Mouse (Mus musculus): ENCODE measurements around the gene Arhgef38. TPM values are rescaled to one million over a fixed set of nuclear protein-coding genes. Genes with fewer than 3 reads are reported as not detected.

The Arhgef38 gene
- polyA plus RNA-seq, 1 experiment from 2014 or later, result not detected

DNA sequence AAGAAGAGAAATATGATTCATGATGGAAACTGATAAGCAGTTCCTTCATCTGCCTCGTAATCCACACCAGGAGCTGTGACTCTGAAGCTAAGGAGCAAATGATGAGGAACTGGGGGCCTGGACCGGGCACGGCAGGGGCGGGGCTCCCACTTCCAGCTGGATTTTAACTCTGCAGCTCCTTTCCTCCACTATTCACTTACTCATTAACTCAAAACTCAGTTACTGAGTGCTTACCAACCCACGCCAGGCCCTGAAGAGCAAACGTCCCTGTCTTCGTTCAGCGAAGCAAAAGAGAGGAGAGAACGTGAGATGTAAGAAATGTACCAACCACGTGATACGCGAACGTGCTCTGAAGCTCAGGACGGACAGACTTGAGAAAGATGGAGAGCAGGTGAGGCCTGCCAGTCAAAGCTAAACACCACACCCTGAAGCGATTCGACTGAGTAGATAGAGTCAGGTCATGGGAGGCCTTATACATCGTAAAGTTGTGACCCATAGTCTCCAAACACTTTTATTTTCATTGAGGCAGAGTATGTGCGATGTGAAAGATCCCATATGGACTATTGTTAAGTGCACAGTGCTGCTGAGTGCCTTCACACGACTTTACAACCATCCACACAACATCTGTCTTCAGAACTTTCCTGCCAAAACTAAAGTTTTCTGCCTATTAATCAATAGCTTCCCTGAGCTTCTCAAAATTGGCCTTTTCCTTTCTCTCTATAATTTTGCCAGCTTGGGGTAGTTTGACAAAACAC, 7.3 kb downstream of the Arhgef38 start:
- H3K4me2 ChIP-seq (ENCODE audit: low read depth, low read length), result no peak overlapping the region
- H3K27ac ChIP-seq (ENCODE audit: low read depth, low read length), result no peak overlapping the region
- H3K4me1 ChIP-seq (ENCODE audit: control insufficient read depth, insufficient read depth, low read length), result no peaks in the 10 kb centered on the region
- H3K36me3 ChIP-seq (ENCODE audit: control insufficient read depth, insufficient read depth, low read length), result no peaks in the 10 kb centered on the region
- no peak overlapping the region for H3K9ac ChIP-seq (replicated peaks; ENCODE audit: low read depth, low read length)
- no peaks in the 10 kb centered on the region for H3K9me3 ChIP-seq (ENCODE audit: control insufficient read depth, low read length)
- no peak overlapping the region for H3K4me3 ChIP-seq (ENCODE audit: low read depth, low read length)
- WGBS, result 88% methylated on average over 19 of the region's 19 CpGs
- no peak for ATAC-seq (ENCODE audit: low read depth)
- H3K27me3 ChIP-seq (ENCODE audit: control insufficient read depth, insufficient read depth, low read length), result no peaks in the 10 kb centered on the region

DNA sequence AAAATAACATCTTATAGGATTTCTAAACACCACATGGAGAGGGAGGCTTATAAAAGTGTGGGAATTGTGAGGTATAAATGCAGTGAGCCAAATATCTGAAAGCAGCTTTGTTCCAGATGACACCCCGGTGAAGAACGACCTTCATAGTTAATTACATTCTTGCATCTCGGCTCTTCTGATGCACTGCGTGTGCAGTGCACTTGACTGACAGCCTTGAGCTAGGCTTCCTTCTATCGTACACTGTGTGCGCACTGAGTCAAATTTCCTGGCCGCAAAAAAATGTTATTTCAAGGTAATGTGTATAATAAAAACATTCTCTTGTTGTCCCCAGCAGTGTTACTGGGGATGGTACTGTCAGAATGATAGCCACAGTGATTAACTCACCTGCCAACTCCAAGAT, 16.2 kb downstream of the Arhgef38 start:
- Histone ChIP-seq H3K9ac (replicated peaks; ENCODE audit: low read depth, low read length) (no peak overlapping the region), H3K27me3 (ENCODE audit: control insufficient read depth, insufficient read depth, low read length) (no peaks in the 10 kb centered on the region), H3K36me3 (ENCODE audit: control insufficient read depth, insufficient read depth, low read length) (no peaks in the 10 kb centered on the region), H3K4me2 (ENCODE audit: low read depth, low read length) (no peak overlapping the region), H3K9me3 (ENCODE audit: control insufficient read depth, low read length) (no peaks in the 10 kb centered on the region), H3K4me1 (ENCODE audit: control insufficient read depth, insufficient read depth, low read length) (no peaks in the 10 kb centered on the region), H3K4me3 (ENCODE audit: low read depth, low read length) (no peak overlapping the region), H3K27ac (ENCODE audit: low read depth, low read length) (no peak overlapping the region)
- ATAC-seq (ENCODE audit: low read depth), result no peak
- WGBS, result 59% methylated on average over 7 of the region's 7 CpGs

DNA sequence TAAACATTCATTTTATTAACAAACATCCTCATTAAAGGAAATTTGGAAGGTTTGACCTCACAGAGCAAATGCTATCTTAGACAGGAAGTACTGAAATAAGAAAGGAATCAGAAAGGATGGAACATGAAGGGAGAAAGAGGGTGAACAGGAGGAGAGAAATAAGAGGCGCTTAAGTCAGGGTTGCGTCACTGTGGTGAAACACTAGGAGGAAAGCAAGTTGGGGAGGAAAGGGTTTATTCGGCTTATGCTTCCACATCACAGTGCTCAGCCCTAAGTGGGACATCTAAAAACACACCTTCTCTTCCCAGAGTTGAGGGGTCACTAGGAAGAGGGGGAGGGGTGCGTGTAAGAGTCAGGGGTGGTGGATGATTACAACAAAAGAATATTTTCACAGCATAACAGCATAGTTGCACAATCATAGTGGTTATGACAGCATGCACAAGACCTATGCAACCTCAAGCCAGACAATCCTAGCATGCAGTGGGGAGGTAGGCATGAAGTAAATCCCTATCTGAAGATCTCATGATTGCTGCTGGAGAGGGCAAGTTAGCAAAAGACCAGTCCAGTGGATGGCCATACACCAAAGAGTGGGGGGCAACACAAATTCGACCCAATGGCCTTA, 19.4 kb downstream of the Arhgef38 start:
- no peak for ATAC-seq (ENCODE audit: low read depth)
- H3K4me3 ChIP-seq (ENCODE audit: low read depth, low read length), result no peak overlapping the region
- H3K27ac ChIP-seq (ENCODE audit: low read depth, low read length), result no peak overlapping the region
- H3K4me2 ChIP-seq (ENCODE audit: low read depth, low read length), result no peak overlapping the region
- no peak overlapping the region for H3K9ac ChIP-seq (replicated peaks; ENCODE audit: low read depth, low read length)
- H3K36me3 ChIP-seq (ENCODE audit: control insufficient read depth, insufficient read depth, low read length), result no peaks in the 10 kb centered on the region
- H3K4me1 ChIP-seq (ENCODE audit: control insufficient read depth, insufficient read depth, low read length), result no peaks in the 10 kb centered on the region
- no peaks in the 10 kb centered on the region for H3K27me3 ChIP-seq (ENCODE audit: control insufficient read depth, insufficient read depth, low read length)
- WGBS, result 90% methylated on average over 5 of the region's 5 CpGs
- H3K9me3 ChIP-seq (ENCODE audit: control insufficient read depth, low read length), result no peaks in the 10 kb centered on the region

DNA sequence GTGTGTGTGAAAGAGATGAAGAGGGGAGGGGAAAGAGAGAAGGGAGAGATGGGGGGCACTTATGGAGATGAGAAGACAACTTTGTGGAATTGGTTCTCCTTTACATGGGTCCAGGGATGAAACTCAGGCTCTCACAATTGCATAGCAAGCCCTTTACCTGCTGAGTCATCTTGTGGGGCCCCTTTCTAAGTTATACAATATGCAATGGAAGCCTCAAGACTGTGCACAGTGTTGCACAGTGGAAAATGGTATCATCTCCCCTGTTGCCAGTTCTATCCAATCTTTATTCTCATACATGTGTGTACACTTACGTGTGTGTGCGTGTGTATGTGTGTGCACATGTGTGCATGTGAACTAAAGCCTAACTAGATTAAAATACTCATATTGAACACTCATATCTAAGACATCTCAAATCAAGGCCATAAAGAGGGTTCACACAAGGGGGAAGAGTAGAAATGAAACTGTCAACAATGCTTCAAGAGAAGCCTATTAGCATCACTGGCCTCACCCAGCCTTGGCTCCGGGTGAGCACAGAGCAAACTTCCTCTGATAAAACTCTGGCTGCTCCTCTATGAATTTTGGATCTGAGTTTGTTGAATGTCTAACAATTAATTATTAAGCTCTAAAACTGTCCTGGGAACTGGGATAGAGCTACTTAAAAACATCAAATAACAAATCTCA, 21.2 kb downstream of the Arhgef38 start:
- Histone ChIP-seq H3K9ac (replicated peaks; ENCODE audit: low read depth, low read length) (no peak overlapping the region), H3K4me2 (ENCODE audit: low read depth, low read length) (no peak overlapping the region), H3K27ac (ENCODE audit: low read depth, low read length) (no peak overlapping the region), H3K36me3 (ENCODE audit: control insufficient read depth, insufficient read depth, low read length) (no peaks in the 10 kb centered on the region), H3K9me3 (ENCODE audit: control insufficient read depth, low read length) (no peaks in the 10 kb centered on the region), H3K27me3 (ENCODE audit: control insufficient read depth, insufficient read depth, low read length) (no peaks in the 10 kb centered on the region), H3K4me3 (ENCODE audit: low read depth, low read length) (no peak overlapping the region), H3K4me1 (ENCODE audit: control insufficient read depth, insufficient read depth, low read length) (no peaks in the 10 kb centered on the region)
- 90% methylated on average over 3 of the region's 3 CpGs for WGBS
- ATAC-seq (ENCODE audit: low read depth), result no peak

DNA sequence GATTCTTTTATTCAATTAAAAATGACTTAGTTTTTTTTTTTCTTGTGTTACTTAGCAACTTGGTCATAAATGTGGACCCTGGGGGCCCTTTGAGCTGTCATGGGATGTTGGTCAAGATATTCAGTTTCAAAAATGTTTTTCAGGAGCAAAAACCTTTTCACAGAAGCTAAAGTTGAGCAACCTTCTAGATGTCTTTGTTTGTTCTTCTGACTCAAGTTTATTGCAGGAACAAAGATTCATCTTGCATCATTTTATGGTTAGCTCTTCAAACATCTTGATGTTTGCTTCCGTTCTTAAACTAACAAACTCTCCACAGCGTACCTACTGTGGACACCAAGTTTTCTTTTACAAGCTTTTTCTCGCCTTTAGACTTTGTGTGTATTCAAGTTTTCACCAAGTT, 23.4 kb downstream of the Arhgef38 start:
- Histone ChIP-seq H3K4me1 (ENCODE audit: control insufficient read depth, insufficient read depth, low read length) (no peaks in the 10 kb centered on the region), H3K4me2 (ENCODE audit: low read depth, low read length) (no peak overlapping the region), H3K27me3 (ENCODE audit: control insufficient read depth, insufficient read depth, low read length) (no peaks in the 10 kb centered on the region), H3K36me3 (ENCODE audit: control insufficient read depth, insufficient read depth, low read length) (no peaks in the 10 kb centered on the region), H3K27ac (ENCODE audit: low read depth, low read length) (no peak overlapping the region), H3K9me3 (ENCODE audit: control insufficient read depth, low read length) (no peaks in the 10 kb centered on the region), H3K4me3 (ENCODE audit: low read depth, low read length) (no peak overlapping the region), H3K9ac (replicated peaks; ENCODE audit: low read depth, low read length) (no peak overlapping the region)
- WGBS, result 87% methylated on average over 3 of the region's 3 CpGs
- ATAC-seq (ENCODE audit: low read depth), result no peak

DNA sequence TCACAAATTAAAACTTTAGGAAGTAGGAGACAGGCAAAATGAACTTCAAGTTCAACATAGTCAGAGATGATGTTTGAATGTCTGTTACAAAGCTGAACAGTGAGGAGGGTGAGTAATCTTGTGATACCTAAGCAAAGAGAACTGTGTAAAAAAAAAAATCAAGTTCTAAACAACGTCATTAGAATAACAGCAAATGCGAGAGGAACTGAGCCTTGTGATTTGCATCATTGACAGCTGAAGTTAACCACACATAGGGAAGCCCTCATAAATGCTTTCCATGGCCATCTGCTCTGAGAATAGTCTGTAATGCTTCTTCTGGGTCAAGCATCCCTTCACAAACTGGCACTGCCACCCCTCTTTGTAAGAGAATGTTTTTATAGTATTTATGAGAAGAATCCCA, 31.0 kb downstream of the Arhgef38 start:
- no peaks in the 10 kb centered on the region for H3K27me3 ChIP-seq (ENCODE audit: control insufficient read depth, insufficient read depth, low read length)
- 75% methylated on average over 2 of the region's 2 CpGs for WGBS
- H3K9me3 ChIP-seq (ENCODE audit: control insufficient read depth, low read length), result no peaks in the 10 kb centered on the region

DNA sequence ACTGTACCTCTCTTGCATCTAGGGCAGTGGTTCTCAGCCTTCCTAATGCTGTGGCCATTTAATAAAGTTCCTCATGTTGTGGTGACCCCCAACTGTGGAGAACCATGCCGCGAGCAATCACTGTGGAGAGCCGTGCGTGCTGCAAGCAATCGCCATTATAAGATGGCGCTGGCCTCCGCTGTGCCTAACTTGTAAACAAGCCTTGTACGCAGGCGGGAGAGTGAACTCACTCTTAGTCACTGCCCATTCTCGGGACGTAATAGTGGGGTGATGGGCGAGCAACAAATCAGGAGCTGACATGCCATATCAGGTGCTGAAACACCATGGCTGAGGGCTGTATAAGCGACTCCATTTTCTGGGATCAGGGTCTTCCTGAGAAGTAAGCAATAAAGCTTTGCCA, 32.6 kb downstream of the Arhgef38 start:
- Histone ChIP-seq H3K4me3 (ENCODE audit: low read depth, low read length) (no peak overlapping the region), H3K4me2 (ENCODE audit: low read depth, low read length) (no peak overlapping the region), H3K36me3 (ENCODE audit: control insufficient read depth, insufficient read depth, low read length) (no peaks in the 10 kb centered on the region), H3K27me3 (ENCODE audit: control insufficient read depth, insufficient read depth, low read length) (no peaks in the 10 kb centered on the region), H3K27ac (ENCODE audit: low read depth, low read length) (no peak overlapping the region), H3K9me3 (ENCODE audit: control insufficient read depth, low read length) (no peaks in the 10 kb centered on the region), H3K4me1 (ENCODE audit: control insufficient read depth, insufficient read depth, low read length) (no peaks in the 10 kb centered on the region), H3K9ac (replicated peaks; ENCODE audit: low read depth, low read length) (no peak overlapping the region)
- ATAC-seq (ENCODE audit: low read depth), result no peak
- WGBS, result 90% methylated on average over 13 of the region's 13 CpGs

More for the DNA sequence above, 31.0 kb downstream of the Arhgef38 start:
- H3K4me3 ChIP-seq (ENCODE audit: low read depth, low read length), result no peak overlapping the region
- H3K4me1 ChIP-seq (ENCODE audit: control insufficient read depth, insufficient read depth, low read length), result no peaks in the 10 kb centered on the region
- H3K4me2 ChIP-seq (ENCODE audit: low read depth, low read length), result no peak overlapping the region
- ATAC-seq (ENCODE audit: low read depth), result no peak
- H3K9ac ChIP-seq (replicated peaks; ENCODE audit: low read depth, low read length), result no peak overlapping the region
- H3K27ac ChIP-seq (ENCODE audit: low read depth, low read length), result no peak overlapping the region
- H3K36me3 ChIP-seq (ENCODE audit: control insufficient read depth, insufficient read depth, low read length), result no peaks in the 10 kb centered on the region

DNA sequence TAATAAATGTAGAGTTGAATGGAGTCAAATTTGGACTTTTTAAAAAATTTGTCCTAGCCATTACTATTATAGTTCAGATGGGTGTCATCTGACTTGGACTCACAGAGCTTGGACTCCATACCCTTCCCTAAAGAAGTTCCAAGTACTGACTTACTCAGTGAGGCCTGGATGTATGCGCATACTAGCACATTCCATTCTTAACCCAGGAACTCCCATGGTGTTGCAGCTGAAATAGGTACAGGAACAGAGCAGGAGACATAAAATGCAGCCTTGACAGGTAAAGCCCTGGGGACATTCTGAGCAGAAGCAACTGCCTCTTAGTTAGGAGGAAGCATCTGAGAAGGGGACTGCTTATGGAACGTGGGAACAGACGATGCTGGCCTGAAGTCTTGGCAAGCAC, 45.8 kb downstream of the Arhgef38 start:
- H3K9ac ChIP-seq (replicated peaks; ENCODE audit: low read depth, low read length), result no peak overlapping the region
- no peak overlapping the region for H3K4me3 ChIP-seq (ENCODE audit: low read depth, low read length)
- H3K4me2 ChIP-seq (ENCODE audit: low read depth, low read length), result no peak overlapping the region
- no peak overlapping the region for H3K27ac ChIP-seq (ENCODE audit: low read depth, low read length)
- H3K27me3 ChIP-seq (ENCODE audit: control insufficient read depth, insufficient read depth, low read length), result no peaks in the 10 kb centered on the region
- ATAC-seq (ENCODE audit: low read depth), result no peak; the same call in 1 of the 2 replicates
- WGBS, result 82% methylated on average over 3 of the region's 3 CpGs
- no peaks in the 10 kb centered on the region for H3K36me3 ChIP-seq (ENCODE audit: control insufficient read depth, insufficient read depth, low read length)
- no peaks in the 10 kb centered on the region for H3K9me3 ChIP-seq (ENCODE audit: control insufficient read depth, low read length)
- no peaks in the 10 kb centered on the region for H3K4me1 ChIP-seq (ENCODE audit: control insufficient read depth, insufficient read depth, low read length)

DNA sequence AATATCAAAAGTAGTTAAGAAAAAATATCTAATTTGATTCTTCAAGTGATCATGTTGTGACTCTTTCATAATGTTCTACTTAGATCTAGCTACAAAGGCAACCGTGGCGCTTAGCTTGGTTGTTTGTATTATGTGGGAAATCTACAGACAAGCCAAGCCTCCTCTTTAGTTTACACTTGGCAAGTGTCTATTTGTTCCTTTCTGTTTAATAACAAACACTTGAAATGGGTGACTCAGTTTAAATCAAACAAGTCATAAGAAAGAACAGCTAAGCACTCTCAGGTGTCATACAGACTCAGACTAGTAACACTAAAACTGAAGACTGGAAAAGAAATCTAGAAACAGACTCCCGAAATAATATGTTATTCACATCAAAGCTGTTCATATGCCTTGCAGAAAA, 47.2 kb downstream of the Arhgef38 start:
- Histone ChIP-seq H3K9ac (replicated peaks; ENCODE audit: low read depth, low read length) (no peak overlapping the region), H3K4me3 (ENCODE audit: low read depth, low read length) (no peak overlapping the region), H3K27me3 (ENCODE audit: control insufficient read depth, insufficient read depth, low read length) (no peaks in the 10 kb centered on the region), H3K9me3 (ENCODE audit: control insufficient read depth, low read length) (no peaks in the 10 kb centered on the region), H3K36me3 (ENCODE audit: control insufficient read depth, insufficient read depth, low read length) (no peaks in the 10 kb centered on the region), H3K27ac (ENCODE audit: low read depth, low read length) (no peak overlapping the region), H3K4me1 (ENCODE audit: control insufficient read depth, insufficient read depth, low read length) (no peaks in the 10 kb centered on the region), H3K4me2 (ENCODE audit: low read depth, low read length) (no peak overlapping the region)
- 97% methylated on average over 3 of the region's 3 CpGs for WGBS
- ATAC-seq (ENCODE audit: low read depth), result no peak
